Comparison of ENCODE assay signal across 21 mouse cellular contexts in genomic region chr7:44693427-44694175, GRCm38 (mm10). TPM values are rescaled to one million over a fixed set of nuclear protein-coding genes. Genes with fewer than 3 reads are reported as not detected.
DNase-seq lines count a peak whose midpoint lies in the region; ATAC-seq and TF ChIP-seq lines count a peak whose summit lies in the region.
"Had no signal": no experiment of that assay in that cellular context is flagged by ENCODE, and none has a peak within 500 bp of the region (broad histone marks: within the 10 kb centered on the region; RNA-seq: fewer than 3 reads in every experiment).

No protein-coding gene starts in this region.

- no peak for TF ChIP-seq POLR2A in kidney, adult 2 months (IDR thresholded peaks at IDR 0.05; ENCODE audit: low read depth, low read length)

- peaks cover 4% of the 10 kb centered on the region; the same call in 1 of the 2 replicates for H3K4me1 ChIP-seq in kidney, adult 2 months (ENCODE audit: control insufficient read depth, insufficient read depth, low read length)
- H3K4me1 ChIP-seq in stomach, postnatal 0 days (replicated peaks; ENCODE audit: control insufficient read depth, insufficient read depth) = no peaks in the 10 kb centered on the region

- H3K4me3 ChIP-seq in kidney, adult 2 months (ENCODE audit: insufficient read depth, low read depth, low read length) = no peak overlapping the region
- H3K4me3 ChIP-seq in stomach, postnatal 0 days (ENCODE audit: low read depth, low read length) = no peak overlapping the region
- H3K4me3 ChIP-seq: embryonic facial prominence, embryonic 12.5 days; erythroblast, embryonic 14.5 days; forebrain, embryonic 13.5 days; limb, embryonic 12.5 days; liver, embryonic 15.5 days had no signal

- TF ChIP-seq CTCF in kidney, adult 2 months (conservative IDR thresholded peaks at IDR 0.05; ENCODE audit: insufficient read depth, insufficient read length, low read depth, low read length) = no peak
- no peak for TF ChIP-seq CTCF in stomach, postnatal 0 days (IDR thresholded peaks at IDR 0.05; ENCODE audit: low read depth)

- peak; percentile 28 for ATAC-seq in stomach, postnatal 0 days (ENCODE audit: low FRiP score, low TSS enrichment)
- ATAC-seq: forebrain, embryonic 13.5 days; midbrain, embryonic 16.5 days had no signal

- H3K36me3 ChIP-seq in kidney, adult 2 months (ENCODE audit: control insufficient read depth, insufficient read depth, low read length) = no peaks in the 10 kb centered on the region
- H3K36me3 ChIP-seq in stomach, postnatal 0 days (ENCODE audit: control insufficient read depth, insufficient read depth, low read length) = no peaks in the 10 kb centered on the region
- H3K36me3 ChIP-seq: embryonic facial prominence, embryonic 12.5 days; limb, embryonic 12.5 days; liver, embryonic 15.5 days had no signal

- peak; percentile 5 for DNase-seq in kidney, adult 2 months
- no peak for DNase-seq in kidney, postnatal 14 days
- DNase-seq in lung, adult 18-20 months = peak; percentile 30 to 66
- peak; percentile 19 for DNase-seq in lung, postnatal 14 days
- DNase-seq in stomach, postnatal 0 days (ENCODE audit: low spot score) = peak; percentile 66
- DNase-seq in cerebellum, postnatal 25 days = no peak
- no peak for DNase-seq in T-cell, adult 2 months (ENCODE audit: low spot score)
- DNase-seq in frontal cortex, postnatal 10 days (ENCODE audit: low spot score in 2 of 2) = no peak
- DNase-seq: cerebellum, adult 8-10 months; gastrocnemius, postnatal 36 days; right cerebral cortex, postnatal 25 days; thymus, postnatal 25 days had no signal

- H3K9ac ChIP-seq in stomach, postnatal 0 days (ENCODE audit: low read length) = no peak overlapping the region
- H3K9ac ChIP-seq: embryonic facial prominence, embryonic 12.5 days; forebrain, embryonic 13.5 days; limb, embryonic 12.5 days; liver, embryonic 15.5 days had no signal

- WGBS in kidney, adult 2 months = 54% methylated on average over 10 of the region's 10 CpGs
- 39% methylated on average over 10 of the region's 10 CpGs for WGBS in stomach, postnatal 0 days

- no peak overlapping the region; the same call in 1 of the 2 replicates for H3K27ac ChIP-seq in kidney, adult 2 months (ENCODE audit: insufficient read depth, low read depth, low read length)
- peak overlapping the region; percentile 82 for H3K27ac ChIP-seq in stomach, postnatal 0 days (replicated peaks)
- H3K27ac ChIP-seq: embryonic facial prominence, embryonic 12.5 days; forebrain, embryonic 13.5 days; limb, embryonic 12.5 days; liver, embryonic 15.5 days had no signal

- no peaks in the 10 kb centered on the region for H3K9me3 ChIP-seq in stomach, postnatal 0 days (ENCODE audit: control insufficient read depth, low read length)
- H3K9me3 ChIP-seq: embryonic facial prominence, embryonic 12.5 days; forebrain, embryonic 13.5 days; limb, embryonic 12.5 days; liver, embryonic 15.5 days had no signal

- TF ChIP-seq EP300 in stomach, postnatal 0 days (optimal IDR thresholded peaks at IDR 0.05) = no peak

- no peak overlapping the region for H3K4me2 ChIP-seq in stomach, postnatal 0 days (replicated peaks; ENCODE audit: low read depth)
- H3K4me2 ChIP-seq: embryonic facial prominence, embryonic 12.5 days; forebrain, embryonic 13.5 days; limb, embryonic 12.5 days; liver, embryonic 15.5 days had no signal

- no peaks in the 10 kb centered on the region for H3K27me3 ChIP-seq in kidney, adult 2 months (replicated peaks; ENCODE audit: control insufficient read depth, insufficient read depth, low read length)
- H3K27me3 ChIP-seq in stomach, postnatal 0 days (ENCODE audit: control insufficient read depth, insufficient read depth, low read length) = no peaks in the 10 kb centered on the region
- H3K27me3 ChIP-seq: forebrain, embryonic 13.5 days had no signal

RNA-seq across cellular contexts. Expression of gene Izumo2, which starts 14.9 kb away (rescaled TPM):
- not detected in 2 replicates for polyA plus RNA-seq in kidney, adult 2 months (2012; rRNA removed)
- not detected in 2 replicates for polyA plus RNA-seq in stomach, postnatal 0 days (2015; fragmentation: Nextera tagmentation; extraction: Ambion mirVana)
- polyA plus RNA-seq: embryonic facial prominence, embryonic 12.5 days; erythroblast, embryonic 14.5 days; forebrain, embryonic 13.5 days; heart, embryonic 16.5 days; hindbrain, embryonic 11.5 days; kidney, embryonic 16.5 days; limb, embryonic 12.5 days; liver, embryonic 15.5 days; midbrain, embryonic 16.5 days had no signal

RNA-seq across cellular contexts. Expression of gene Myh14, which starts 23.0 kb away (rescaled TPM):
- 8.5 and 12.4 TPM in 2 replicates for polyA plus RNA-seq in kidney, adult 2 months (2012; rRNA removed)
- 28.1 and 28.4 TPM in 2 replicates for polyA plus RNA-seq in stomach, postnatal 0 days (2015; fragmentation: Nextera tagmentation; extraction: Ambion mirVana)

RNA-seq across cellular contexts. Expression of gene Vrk3, which starts 54.6 kb away (rescaled TPM):
- polyA plus RNA-seq in kidney, adult 2 months (2012; rRNA removed) = 78.9 and 93.7 TPM in 2 replicates
- polyA plus RNA-seq in stomach, postnatal 0 days (2015; fragmentation: Nextera tagmentation; extraction: Ambion mirVana) = 21.7 and 22.3 TPM in 2 replicates

RNA-seq across cellular contexts. Expression of gene Zfp473, which starts 57.2 kb away (rescaled TPM):
- polyA plus RNA-seq in kidney, adult 2 months (2012; rRNA removed) = 0.04 and 0.09 TPM in 2 replicates
- 0.30 and 0.42 TPM in 2 replicates for polyA plus RNA-seq in stomach, postnatal 0 days (2015; fragmentation: Nextera tagmentation; extraction: Ambion mirVana)

Comparison
In these comparisons a context has a peak if more than half of its experiments do, and no peak if none do; other contexts are left out.
1. DNase-seq: peak in kidney, adult 2 months (single experiment), lung, adult 18-20 months (2 of 2), lung, postnatal 14 days (single experiment) and stomach, postnatal 0 days (single experiment); none in kidney, postnatal 14 days (single experiment), cerebellum, postnatal 25 days (0 of 2), T-cell, adult 2 months (single experiment) and frontal cortex, postnatal 10 days (0 of 2).